Mouse (Mus musculus): ENCODE data around the gene Kbtbd6.

Kbtbd6 gene

GRCm38 (mm10) chr14:79481339-79482151 lies 29.9 kb downstream of the Kbtbd6 start, which contains the start of gene Wbp4:
Gene Wbp4, minus strand, starts transcription at chr14:79481520.
- DNase-seq (ENCODE audit: low spot score), result peak; percentile 94

- DNase-seq (ENCODE audit: low spot score), result no peak
Observed at GRCm38 (mm10) chr14:79482251-79482661, 30.6 kb downstream of the Kbtbd6 start.

GRCm38 (mm10) chr14:79482747-79483355 lies 31.2 kb downstream of the Kbtbd6 start:
- no peak for DNase-seq (ENCODE audit: low spot score)

- no peak for DNase-seq (ENCODE audit: low spot score)
Observed at GRCm38 (mm10) chr14:79483611-79484120, 32.0 kb downstream of the Kbtbd6 start.

GRCm38 (mm10) chr14:79486617-79486992 lies 35.0 kb downstream of the Kbtbd6 start:
- DNase-seq (ENCODE audit: low spot score), result no peak

- peak; percentile 80 for DNase-seq (ENCODE audit: low spot score)
Observed at GRCm38 (mm10) chr14:79486993-79487731, 35.5 kb downstream of the Kbtbd6 start.

GRCm38 (mm10) chr14:79488531-79488930 lies 36.9 kb downstream of the Kbtbd6 start:
- DNase-seq (ENCODE audit: low spot score), result no peak

GRCm38 (mm10) chr14:79489150-79489549 lies 37.5 kb downstream of the Kbtbd6 start:
- no peak for DNase-seq (ENCODE audit: low spot score)

DNA sequence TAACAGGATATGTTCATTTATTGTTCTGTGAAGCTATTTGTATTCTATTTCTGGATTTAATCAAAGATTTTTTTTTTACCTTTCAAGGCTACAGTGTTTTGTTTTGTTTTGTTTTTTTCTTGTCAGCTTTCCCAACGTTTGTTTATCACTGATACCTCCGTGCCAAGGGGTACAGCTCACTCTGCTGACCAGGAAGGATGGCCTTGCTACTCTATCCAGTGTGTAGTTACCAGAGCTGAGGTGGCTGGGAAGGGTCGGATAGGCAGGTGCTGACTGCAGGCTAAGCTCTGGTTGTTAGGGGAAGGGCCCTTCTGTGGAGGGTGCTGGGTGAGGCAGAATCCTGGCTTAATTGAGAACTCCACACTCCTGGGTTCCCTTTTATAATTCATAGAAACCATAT lies 38.6 kb downstream of the Kbtbd6 start:
- DNase-seq (ENCODE audit: low spot score), result no peak

GRCm38 (mm10) chr14:79494349-79494748 lies 42.7 kb downstream of the Kbtbd6 start:
- DNase-seq (ENCODE audit: low spot score), result peak; percentile 43

GRCm38 (mm10) chr14:79499326-79499725 lies 47.7 kb downstream of the Kbtbd6 start:
- no peak for DNase-seq (ENCODE audit: low spot score)

- no peak for DNase-seq (ENCODE audit: low spot score)
Observed at GRCm38 (mm10) chr14:79500756-79501155, 49.1 kb downstream of the Kbtbd6 start.

DNA sequence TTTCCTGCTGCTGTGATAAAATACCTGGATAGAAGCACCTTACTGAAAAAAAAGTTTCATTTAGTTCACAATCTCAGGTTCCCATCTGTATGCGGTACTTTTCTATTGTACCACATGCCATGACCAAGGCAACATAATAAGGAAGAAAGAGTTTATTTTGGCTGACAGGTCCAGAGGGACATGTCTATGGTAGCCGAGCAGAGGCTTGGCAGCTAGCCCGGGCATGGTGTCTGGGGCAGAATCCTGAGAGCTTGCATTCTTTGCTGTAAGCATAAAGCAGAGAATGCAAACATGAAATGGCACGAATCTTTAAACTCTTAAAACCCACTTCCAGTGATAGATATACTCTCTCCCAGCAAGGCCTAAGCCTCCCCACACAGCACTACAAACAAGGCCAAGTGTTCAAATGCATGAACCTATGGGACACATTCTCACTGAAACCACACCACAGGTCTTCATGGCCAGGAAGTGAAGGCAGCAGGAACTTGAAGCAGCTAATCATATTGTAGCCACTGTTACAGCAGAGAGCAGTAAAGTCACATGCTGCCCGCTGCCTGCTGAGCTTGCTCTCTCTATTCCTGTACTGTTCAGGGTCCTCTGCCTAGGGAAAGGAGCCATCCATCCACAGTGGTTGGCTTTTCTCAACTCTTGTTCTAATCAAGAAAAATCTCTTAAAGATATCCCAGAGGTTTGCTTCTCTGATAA lies 51.9 kb downstream of the Kbtbd6 start:
- DNase-seq (ENCODE audit: low spot score), result no peak

Data from yolk sac, embryonic 10.5 days (tissue).